Mouse (Mus musculus): Measurements from ENCODE around the gene Ssr1. TPM values are rescaled to one million over a fixed set of nuclear protein-coding genes. Genes with fewer than 3 reads are reported as not detected.

Ssr1 gene
- 79.0 TPM for polyA plus RNA-seq (2017; shearing (Covaris generic))

DNA sequence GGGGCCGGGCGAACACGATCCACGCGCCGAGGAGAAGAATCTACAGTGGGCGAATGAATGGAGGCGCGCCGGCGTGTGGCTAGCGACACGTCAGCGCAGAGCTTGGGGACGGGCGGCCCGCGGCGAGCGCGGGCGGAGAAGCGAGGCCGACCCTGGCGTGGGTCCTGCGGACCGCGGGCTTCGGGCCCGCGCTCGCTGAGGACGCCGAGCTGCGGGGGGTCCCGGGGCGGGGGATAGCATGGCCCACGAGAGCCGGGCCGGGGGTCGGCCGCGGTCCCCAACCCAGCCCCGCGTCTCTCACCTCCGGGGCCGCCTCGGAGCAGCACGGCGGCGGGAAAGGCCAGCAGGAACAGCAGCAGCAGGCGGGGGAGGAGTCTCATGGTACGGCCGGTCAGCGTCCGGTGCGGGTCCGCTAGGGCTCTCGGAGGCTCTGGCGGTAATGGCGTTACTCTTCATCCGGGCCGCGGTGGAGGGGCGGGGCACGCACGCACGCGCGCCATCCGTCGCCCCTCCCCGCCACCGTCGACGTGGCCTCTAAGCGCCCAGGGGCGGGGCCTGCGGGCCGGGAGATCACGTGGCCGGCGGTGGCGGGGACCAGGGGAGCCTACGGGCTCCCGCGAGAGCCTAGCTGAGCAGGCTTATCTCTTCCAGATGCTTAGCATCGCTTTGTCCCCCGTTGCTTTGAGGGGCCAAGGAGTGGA is at the start of gene Ssr1:
Ssr1 (minus strand) TSS at position 514 of the 701 bp plus-strand sequence.

GRCm38 (mm10) chr13:38037044-38037687 is 43.1 kb upstream of the Ssr1 start, which contains the start of gene Cage1:
TSS of gene Cage1 (minus strand) at chr13:38037069.

DNA sequence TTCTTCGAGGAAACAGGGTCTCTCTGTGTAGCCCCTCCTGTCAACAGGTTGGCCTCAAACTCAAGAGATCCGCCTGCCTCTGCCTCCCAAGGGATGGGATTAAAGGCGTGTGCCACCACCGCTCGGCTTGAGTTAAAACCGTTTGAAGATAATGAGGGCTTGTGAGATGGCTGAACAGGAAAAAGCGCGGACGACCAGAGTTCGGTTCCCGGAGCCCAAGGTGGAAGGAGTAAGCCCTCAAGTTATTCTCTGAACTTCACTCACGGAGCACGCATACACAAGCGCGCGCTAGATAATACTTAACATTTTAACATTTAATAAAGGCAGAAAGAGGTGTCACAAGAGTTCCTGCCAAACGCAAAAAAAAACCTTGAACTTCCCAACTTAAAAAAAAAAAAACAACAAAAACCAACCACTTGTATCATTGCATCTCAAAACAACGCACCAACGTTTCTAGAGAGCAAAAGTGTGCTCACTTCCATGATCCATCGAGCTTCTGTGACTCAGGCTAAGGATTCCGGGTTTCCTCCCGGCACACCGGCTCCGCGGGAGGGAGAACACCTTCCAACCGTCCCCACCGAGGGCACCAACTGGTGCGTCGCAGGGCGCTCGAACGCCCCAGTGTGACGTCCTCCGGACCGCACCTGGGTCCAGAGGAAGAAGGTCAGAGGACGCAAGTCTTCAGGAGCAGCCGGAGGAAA is 42.5 kb upstream of the Ssr1 start, which contains the start of gene Riok1:
Riok1 (plus strand) TSS at position 653 of the 701 bp plus-strand sequence.

Other genes starting within 250 kb of the Ssr1 start
- gene Rreb1, start 215.8 kb downstream of the Ssr1 start, polyA plus RNA-seq (2017; shearing (Covaris generic)) = 15.3 TPM
- gene Riok1, start 42.8 kb upstream of the Ssr1 start, polyA plus RNA-seq (2017; shearing (Covaris generic)) = 101 TPM
- gene Cage1, start 42.9 kb upstream of the Ssr1 start, polyA plus RNA-seq (2017; shearing (Covaris generic)) = 1.3 TPM
- 0.19 TPM for gene Dsp, start 157.1 kb upstream of the Ssr1 start, polyA plus RNA-seq (2017; shearing (Covaris generic))
- 85.7 TPM for gene Snrnp48, start 210.7 kb upstream of the Ssr1 start, polyA plus RNA-seq (2017; shearing (Covaris generic))

Data from CD4-positive, CD25-positive, alpha-beta regulatory T cell, adult 9 weeks (primary cell).